Mouse (Mus musculus) adrenal gland, adult 2 months (tissue): Measurements from ENCODE around the gene Fuk. TPM values are rescaled to one million over a fixed set of nuclear protein-coding genes. Genes with fewer than 3 reads are reported as not detected.
"Not testable (repeated sequence)": the region's sequence is repeated elsewhere in the genome, so short reads cannot be mapped to it uniquely, and the experiment has no call there.

ENCODE experiments used
- DNase-seq: peaks from one replicate; pipeline ENCODE4 v3.0.0; 2021
- polyA plus RNA-seq: library from polyadenylated mRNA; depleted of rRNA; stranded (reverse); fragments of >200 nt; gene quantifications from 2 replicates; pipeline ENCODE4 v1.2.3, GENCODE M21; 2012
- total RNA-seq, 2 experiments: library from RNA; stranded (reverse); gene quantifications; 2 replicates each; pipeline ENCODE4 v1.2.3; 2021

The Fuk gene
- total and polyA plus RNA-seq, 3 experiments: 6.7 to 20.4 (median 11.5) TPM

DNA sequence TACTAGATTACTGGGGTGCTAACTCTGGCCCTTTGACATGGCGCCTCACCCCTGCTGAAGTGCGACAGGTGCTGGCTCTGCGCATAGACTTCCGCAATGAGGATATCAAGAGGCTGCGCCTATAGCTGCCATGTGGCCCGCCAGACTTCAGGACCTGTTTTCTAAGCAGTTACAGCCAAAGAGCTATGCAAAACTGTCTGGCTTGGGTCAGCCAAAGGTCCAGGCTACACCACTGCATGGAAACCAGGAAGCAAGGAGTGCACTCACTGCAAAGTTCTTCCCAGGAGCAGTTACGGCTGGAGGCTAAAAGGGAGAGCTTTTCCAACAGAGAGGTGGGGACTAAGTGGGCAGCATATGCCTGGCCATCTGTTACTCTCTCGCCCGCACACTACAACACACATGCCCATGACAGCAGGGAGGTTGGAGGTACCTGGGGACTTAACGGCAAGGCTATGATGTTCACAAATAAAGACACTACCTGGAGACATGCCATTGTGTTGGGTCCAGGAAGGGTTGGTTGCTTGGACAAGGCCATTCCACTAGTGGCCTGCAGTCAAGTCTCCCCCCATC is 20.5 kb downstream of the Fuk start:
- no peak for DNase-seq

GRCm38 (mm10) chr8:110877862-110878261 is 24.4 kb downstream of the Fuk start:
- no peak for DNase-seq

DNA sequence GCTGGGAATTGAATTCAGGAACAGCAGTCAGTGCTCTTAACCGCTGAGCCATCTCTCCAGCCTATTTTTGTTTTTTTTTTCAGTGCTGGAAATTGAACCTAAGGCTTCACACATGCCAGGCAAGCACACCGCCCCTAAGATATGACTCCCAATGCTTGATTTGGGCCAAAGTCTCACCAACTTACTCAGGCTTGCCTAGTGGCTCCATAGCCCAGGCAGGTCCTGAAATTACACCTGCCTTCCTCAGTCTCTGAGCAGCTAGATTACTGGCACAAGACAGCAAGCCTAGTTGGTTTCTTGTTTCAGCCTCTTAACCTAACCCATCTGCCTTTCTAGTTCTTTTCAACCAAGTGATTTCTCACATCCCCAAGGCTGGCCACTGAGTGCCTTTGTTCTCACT is 31.8 kb downstream of the Fuk start:
- no peak for DNase-seq

DNA sequence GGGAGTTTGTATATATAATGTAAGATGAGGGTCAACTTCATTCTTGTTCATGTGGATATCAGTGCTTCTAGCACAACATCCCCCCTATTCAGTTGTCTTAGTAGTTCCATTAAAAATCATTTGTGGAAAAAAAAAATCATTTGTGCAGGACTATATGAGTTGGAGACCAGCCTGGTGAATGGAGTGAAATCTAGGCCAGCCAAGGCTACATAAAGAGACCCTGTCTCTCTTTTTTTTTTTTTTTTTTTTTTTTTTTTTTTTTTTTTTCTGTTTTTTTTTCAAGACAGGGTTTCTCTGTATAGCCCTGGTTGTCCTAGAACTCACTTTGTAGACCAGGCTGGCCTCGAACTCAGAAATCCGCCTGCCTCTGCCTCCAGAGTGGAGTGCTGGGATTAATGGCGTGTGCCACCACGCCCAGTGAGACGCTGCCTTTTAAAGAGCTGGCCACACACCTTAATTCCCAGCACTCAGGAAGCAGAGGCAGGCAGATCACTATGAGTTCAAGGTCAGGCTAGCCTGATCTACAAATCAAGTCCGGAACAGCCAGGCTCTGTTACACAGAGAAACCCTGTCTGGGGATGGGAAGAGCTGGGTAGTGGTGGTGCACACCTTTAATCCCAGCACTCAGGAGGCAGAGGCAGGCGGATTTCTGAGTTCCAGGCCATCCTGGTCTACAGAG is 40.8 kb downstream of the Fuk start:
- not testable (repeated sequence) for DNase-seq

DNA sequence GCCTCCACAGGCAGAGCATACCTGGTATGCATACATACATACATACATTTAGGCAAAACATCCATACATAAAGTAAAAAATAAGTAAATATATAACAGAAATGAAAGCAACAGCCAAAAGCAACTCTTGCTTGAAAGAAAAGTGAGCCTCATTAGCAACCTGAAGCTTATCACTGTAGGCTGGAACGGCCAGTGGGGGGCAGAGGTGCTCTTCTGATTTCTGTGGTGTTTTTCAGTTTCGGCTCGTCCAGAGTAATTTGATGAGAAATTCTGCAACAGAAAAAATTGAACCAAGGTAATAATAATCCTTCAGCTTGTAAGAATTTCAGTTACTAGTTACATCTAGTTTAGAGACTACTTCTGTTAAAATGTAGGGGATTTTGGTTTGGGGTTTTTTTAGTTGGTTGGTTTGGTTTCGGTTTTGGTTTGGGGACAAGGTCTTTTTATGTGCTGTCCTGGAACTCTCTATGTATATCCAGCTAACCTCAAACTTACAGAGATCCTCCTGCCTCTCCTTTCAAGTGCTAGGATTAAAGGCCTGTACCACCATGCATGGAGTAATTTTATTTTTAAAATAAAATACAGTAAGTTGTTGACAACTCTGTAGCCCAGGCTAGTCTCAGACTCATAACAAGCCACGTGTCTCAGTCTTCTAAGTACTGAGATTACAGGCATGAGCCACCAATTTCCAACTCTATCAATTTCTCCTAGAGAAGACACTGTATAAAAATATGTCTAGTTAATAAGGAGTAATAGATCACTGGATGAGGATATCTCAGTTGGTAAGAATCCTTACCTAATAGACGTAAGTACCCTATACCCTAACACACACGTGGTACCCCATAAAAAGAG is 42.4 kb downstream of the Fuk start:
- DNase-seq: no peak

GRCm38 (mm10) chr8:110856760-110857461 is 45.4 kb downstream of the Fuk start:
- DNase-seq: no peak

DNA sequence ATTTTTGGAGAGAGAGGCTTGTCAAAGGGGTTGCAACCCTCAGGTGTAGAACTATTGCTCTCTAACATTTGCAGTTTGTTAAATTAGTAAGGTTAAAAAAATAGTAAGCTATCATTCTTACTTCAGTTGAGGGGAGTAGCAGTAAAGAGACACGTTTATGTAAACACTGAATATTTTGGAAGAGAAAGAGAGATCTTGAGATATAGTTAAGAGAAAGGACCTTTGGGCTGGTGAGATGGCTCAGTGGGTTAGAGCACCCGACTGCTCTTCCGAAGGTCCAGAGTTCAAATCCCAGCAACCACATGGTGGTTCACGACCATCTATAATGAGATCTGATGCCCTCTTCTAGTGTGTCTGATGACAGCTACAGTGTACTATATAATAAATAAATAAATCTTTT is 46.2 kb downstream of the Fuk start:
- DNase-seq: not testable (repeated sequence)

DNA sequence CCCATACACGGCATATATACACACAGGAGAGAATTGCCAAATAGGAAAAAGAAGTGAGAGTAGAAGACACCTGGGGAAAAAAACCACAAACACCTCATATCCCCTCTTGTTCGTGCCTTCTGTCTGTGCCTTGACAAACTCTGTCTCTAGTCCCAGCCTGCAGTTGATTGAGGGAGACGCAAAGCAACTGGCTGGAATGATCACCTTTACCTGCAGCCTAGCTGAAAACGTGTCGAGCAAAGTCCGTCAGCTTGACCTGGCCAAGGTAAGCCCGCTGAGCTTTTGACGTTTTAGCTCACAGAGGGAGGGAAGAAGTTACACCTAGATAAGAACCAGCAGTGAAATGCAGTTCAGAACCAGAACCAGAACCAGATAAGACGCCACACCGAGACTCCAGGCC is 51.1 kb downstream of the Fuk start:
- DNase-seq: no peak

GRCm38 (mm10) chr8:110847645-110848495 is 54.4 kb downstream of the Fuk start:
- no peak for DNase-seq

- no peak for DNase-seq
Measured at GRCm38 (mm10) chr8:110847171-110847549, 55.1 kb downstream of the Fuk start.

GRCm38 (mm10) chr8:110846405-110847170 is 55.7 kb downstream of the Fuk start, which contains the start of the genes Cog4 and Sf3b3:
Gene Cog4, plus strand, starts transcription at chr8:110846600.
Gene Sf3b3, minus strand, starts transcription at chr8:110846787.
- peak; percentile 87 for DNase-seq

GRCm38 (mm10) chr8:110845821-110846404 is 56.4 kb downstream of the Fuk start:
- DNase-seq: no peak

DNA sequence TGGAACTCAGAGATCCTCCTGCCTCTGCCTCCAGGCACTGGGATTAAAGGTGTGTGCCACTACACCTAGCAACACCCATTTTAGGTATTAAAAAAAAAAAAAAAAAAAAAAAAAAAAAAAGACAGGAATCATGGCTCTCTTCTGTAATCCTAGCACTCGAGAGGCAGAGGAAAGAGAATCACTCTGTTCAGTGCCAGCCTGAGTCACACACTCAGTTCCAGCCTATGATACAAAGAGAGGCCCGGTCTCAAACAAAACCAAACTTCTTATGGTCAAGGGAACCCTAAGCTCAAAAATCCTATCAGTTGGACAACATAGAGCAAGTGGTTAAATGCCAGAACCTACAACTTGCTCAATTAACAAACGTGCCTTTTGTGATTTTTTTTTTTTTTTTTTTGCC is 57.3 kb downstream of the Fuk start:
- no peak for DNase-seq

GRCm38 (mm10) chr8:110843207-110843606 is 59.1 kb downstream of the Fuk start:
- no peak for DNase-seq

DNA sequence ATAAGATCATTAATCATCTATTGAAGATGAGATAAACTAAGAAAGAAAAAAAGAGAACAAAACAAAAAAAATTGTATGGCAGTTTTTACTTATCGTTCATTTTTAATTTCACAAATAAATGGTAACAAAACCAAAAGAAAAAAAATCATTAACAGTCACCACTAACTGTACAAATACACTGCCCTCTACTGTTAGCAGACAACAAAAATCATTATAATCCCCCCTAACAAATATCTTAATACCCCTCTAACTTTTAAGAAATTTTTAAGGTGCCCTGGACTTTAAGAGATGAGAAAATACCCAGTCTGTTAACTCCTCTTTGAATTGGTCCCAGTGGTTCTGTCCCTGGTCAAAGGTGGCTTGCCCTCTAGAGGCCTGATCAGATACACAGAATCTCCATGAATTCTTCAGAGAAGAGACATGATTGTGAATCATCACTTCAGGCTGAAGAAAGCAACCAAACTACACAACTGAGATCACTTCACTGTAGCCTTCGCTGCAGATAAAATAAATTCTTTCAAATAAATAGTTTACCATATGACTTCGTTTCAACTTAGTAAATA is 60.2 kb downstream of the Fuk start:
- DNase-seq: no peak
